Mouse (Mus musculus) small intestine, adult 2 months (tissue): ENCODE measurements around the gene Stn1.

ENCODE experiments used
- CTCF ChIP-seq: fragments of 200-500 bp; IDR thresholded peaks from 2 replicates; pipeline ENCODE4 v1.5.1; 2012; ENCODE audit warnings: low read depth, mild to moderate bottlenecking, control low read depth, inconsistent platforms, low read length, moderate library complexity, mixed read lengths; ENCODE audit not compliant: insufficient replicate concordance, insufficient read length; ENCODE audit errors: extremely low read depth
- POLR2A ChIP-seq: fragments of 200-500 bp; IDR thresholded peaks from 2 replicates; pipeline ENCODE4 v1.6.1; 2012; ENCODE audit warnings: low read depth, mild to moderate bottlenecking, control low read depth, inconsistent platforms, low read length, moderate library complexity

- TF ChIP-seq CTCF (no peak), POLR2A (no peak)
These were observed 37.5 kb downstream of the Stn1 start for GRCm38 (mm10) chr19:47499841-47500240.
